Mouse (Mus musculus): ENCODE data around the gene Spsb1.

Spsb1 gene

DNA sequence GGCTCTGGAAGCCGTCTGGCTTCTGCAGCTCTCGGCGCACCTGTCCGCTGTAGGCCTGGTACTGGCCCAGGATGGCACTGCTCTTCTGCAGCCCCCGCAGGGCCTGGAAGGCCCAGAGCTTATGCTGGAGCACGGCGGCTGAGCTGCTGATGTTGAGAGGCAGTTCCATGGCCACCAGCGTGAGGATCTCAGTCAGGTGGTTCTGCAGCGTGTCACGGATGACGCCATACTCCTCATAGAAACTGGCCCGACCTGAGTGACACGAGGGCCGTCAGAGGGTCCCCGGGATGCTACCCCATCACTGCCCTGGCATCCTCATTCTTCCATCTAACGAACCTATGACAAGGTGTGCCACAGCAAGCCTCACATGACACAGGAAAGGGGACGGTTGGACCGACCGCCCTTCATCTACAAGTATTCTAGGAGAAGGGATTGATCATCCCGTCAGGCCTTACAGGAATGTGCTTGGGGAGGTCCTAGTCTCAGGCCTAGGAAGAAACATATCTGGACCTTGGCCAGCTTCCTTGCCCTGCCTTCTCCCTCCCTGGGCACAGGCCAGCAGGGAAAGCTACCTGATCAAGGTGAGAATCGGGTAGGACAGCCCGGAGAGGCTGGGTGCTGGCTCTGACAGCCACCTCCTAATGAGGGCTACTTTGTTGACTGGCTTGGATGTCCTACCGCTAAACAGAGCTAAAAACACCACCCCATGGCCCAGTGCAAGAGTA is 29.2 kb upstream of the Spsb1 start:
- peak in 1 of 2 experiments; percentile 38 for DNase-seq

DNA sequence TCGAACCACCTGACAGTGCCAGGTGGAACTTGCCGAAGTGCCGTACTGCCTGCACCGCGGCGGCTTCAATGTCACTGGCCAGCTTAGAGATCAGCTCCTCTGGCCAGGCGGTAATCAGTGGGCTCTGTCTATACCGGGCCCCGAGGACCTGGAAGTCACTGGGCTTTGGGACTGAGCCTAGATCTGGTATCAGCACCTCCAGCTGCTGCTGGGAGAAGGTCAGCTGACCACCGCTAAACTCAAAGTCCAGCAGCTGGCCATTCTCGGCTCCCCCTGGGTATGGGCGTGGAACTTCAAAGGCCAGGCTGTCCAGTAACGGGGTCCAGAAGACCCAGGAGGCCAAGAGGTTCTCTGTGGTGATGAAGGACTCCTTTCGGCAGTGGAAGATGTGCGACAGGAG is 27.3 kb upstream of the Spsb1 start:
- DNase-seq: peak; percentile 59 to 81

- DNase-seq: peak; percentile 84 to 90
These were observed 25.0 kb upstream of the Spsb1 start for GRCm38 (mm10) chr4:149979819-149980308.

GRCm38 (mm10) chr4:149978820-149979219 is 24.0 kb upstream of the Spsb1 start:
- no peak for DNase-seq

GRCm38 (mm10) chr4:149977801-149978544 is 23.1 kb upstream of the Spsb1 start:
- DNase-seq: peak in 1 of 2 experiments; percentile 26

GRCm38 (mm10) chr4:149977181-149977580 is 22.3 kb upstream of the Spsb1 start:
- DNase-seq: no peak

DNA sequence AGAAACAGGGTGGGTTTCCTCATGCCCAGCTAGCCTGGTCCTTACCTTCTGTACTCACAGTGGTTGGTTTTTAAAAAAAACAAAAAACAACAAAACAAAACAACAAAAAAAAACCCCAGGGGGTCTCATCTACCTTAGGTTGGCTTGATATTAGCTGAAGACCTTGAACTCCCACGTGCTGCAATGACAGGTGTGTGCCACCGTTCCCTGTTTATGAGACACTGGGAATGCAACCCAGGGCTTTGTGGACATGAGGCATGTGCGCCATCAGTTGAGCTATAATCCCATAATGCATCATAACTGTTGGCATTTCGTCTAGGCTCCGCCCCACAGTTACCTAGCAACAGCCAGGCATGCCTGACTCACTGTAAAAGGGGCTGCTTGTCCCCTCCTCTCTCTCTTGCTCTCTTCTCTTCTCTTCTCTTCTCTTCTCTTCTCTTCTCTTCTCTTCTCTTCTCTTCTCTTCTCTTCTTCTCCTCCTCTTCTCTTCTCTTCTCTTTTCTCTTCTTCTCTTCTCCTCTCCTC is 20.9 kb upstream of the Spsb1 start:
- DNase-seq: no peak

GRCm38 (mm10) chr4:149975291-149975690 is 20.4 kb upstream of the Spsb1 start:
- DNase-seq: no peak

- DNase-seq: no peak
These were observed 16.6 kb upstream of the Spsb1 start for GRCm38 (mm10) chr4:149971393-149971792.

DNA sequence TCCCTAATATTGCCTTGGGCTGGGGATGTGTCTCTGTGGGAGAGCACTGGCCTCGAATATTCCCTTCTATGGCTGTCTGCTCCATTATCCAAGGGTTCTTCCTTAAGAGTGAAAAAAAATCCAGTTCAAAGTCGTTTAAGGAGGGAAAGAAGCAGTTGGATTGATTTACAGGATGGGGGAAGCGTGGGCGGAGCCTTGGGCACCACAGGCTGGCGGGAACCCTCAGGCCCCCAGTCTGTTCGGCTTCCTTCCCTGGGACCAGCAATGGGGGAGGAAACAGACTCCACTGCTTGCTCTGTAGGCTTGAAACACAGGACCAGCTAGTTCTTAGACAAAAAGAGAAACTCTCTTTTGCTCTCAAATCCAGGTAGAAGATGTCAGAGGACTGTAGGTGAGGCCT is 13.7 kb upstream of the Spsb1 start:
- DNase-seq: no peak

- DNase-seq: no peak
These were observed 12.1 kb upstream of the Spsb1 start for GRCm38 (mm10) chr4:149966963-149967362.

DNA sequence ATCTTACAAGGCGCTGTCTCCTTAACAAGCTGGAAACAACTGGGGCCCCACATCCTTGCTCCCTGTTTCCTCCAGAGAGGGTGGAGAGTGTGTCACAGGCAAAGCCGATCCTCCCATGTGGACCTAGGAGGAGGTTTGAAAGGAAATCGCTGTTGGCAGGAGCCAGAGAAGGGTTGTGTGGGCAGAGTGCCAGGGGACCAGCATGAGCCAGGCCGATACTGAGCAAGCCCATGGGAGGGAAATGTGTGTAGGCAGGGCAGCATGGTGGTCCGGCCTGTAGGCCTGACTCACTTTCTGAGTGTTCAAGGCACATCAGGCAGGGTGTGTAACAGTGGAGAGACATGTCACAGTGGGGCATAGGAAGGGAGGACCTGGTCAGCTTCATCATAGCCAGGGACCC is 11.4 kb upstream of the Spsb1 start:
- DNase-seq: peak; percentile 85 to 87

DNA sequence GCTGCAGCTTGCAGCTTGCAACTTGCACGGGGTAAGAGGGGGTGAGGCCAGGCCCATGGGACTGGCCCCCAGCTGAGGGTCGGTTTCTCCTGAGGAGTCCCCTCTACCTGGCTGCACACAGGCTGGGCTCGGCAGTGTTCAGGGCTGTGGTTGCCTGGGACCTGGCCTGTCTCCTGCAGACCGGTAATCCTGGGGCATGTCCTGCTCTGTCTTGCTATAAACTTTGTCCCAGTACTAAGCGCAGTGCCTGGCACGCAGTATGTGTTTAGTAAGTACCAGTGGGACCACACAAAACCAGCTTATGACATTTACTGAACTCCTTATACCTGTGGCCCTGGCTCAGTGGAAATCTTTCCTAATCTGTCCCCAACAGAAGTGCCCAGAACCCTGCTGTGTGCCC is 10.8 kb upstream of the Spsb1 start:
- no peak for DNase-seq

GRCm38 (mm10) chr4:149965242-149965641 is 10.4 kb upstream of the Spsb1 start:
- no peak for DNase-seq

DNA sequence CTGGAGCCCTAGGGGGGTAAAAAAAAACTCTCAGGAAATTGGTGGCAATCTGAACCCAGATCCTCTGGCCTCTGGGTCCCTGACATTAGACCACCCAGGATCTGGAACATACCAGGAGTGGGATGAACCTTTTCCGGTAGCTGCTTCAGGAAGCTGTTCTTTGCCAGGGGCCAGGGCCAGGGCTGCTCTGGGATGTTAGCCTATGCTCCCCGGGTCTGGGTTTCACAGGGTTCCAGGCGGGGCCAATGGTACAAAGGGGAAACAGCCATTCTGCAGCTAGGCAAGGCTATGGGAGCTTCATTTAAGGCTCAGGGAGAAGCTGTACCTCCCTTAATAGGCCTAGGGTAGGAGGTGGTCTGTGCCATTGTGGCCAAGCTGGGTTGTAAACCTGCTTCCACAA is 9.9 kb upstream of the Spsb1 start:
- no peak for DNase-seq

- DNase-seq: no peak
These were observed 9.4 kb upstream of the Spsb1 start for GRCm38 (mm10) chr4:149964285-149964684.

DNA sequence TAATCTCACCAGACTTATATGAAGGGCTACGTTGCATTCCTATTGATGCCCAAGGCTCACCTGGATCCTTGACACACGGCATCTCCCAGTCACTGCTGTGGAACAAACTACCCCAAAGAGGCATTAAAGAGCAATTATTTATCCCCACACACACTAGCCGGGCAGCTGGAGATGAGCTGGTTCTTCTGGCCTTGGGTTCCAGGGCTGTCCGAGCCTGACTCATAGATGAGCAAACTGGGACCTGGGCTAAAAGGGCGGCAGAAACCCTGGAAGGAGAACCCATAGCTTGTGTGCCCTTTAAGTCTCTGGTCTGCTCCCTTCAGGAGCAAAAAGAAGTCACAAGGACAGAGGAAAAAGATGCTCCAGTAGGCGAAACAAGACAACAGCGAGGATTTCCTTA is 5.5 kb upstream of the Spsb1 start:
- DNase-seq: no peak

- DNase-seq: no peak
These were observed 5.0 kb upstream of the Spsb1 start for GRCm38 (mm10) chr4:149959816-149960215.

GRCm38 (mm10) chr4:149958566-149958965 is 3.7 kb upstream of the Spsb1 start:
- DNase-seq: peak; percentile 74 to 90

DNA sequence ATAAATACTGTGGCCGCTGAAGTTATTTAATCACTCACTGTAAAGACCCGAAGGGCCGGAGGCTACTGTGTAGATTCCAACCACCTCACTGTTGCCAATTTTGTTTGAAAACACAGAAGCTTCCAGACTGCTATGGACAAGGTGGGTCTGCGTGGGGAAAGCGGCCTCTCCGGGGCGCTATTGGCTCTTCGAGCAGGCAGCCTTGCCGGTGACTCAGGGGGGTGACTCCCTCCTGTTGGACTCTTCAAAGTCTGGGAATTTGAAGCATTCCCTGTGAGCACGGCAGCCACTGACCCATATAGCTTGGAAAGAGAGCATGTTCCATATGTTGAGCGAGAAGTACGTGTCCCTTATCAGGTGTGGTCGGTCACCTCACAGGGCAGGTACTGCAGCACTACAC is 1.2 kb upstream of the Spsb1 start:
- no peak for DNase-seq

DNA sequence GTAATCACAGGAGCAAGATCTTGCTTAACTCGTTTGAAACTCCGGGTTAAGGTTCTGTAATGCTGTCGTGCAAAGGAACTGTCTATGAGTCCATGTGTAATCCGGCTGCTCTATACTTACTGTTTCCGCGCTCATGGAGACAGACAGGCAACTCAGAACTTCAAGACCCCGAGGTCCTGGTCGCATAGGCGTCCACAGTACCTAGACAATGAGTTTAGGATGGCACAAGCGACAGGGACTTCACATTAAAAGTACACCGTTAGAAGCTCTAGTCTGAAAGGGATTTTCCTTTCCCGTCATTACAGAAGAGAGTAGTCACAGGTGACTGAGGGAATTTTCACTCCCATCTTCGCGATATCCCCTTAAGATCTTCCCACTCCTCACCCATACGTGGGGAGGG is 788 bp upstream of the Spsb1 start:
- DNase-seq: no peak

GRCm38 (mm10) chr4:149953621-149954481 is 992 bp downstream of the Spsb1 start:
- DNase-seq: peak; percentile 60 to 72

DNA sequence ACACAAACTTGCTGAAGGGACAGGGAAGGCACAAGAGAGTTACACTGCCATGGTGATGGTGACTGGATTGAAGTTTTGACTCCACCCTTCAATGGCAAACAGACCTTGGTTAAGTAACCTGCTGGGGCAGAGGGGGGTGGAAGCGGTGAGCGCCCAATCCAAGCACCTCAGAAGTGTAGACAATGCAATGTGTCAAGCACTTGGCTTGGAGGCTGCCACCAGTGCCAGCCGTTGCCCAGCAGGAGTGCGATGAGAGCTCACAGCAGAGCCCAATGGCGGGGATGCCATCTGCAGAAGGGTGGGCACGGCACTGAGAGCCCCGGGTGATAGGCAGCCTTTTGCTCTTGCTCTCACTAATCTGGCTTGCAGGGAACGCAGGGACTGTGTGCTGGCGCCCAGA is 2.6 kb downstream of the Spsb1 start:
- no peak for DNase-seq
